Mouse (Mus musculus) spleen, postnatal 0 days (tissue): ENCODE measurements around the gene Bola3. TPM values are rescaled to one million over a fixed set of nuclear protein-coding genes. Genes with fewer than 3 reads are reported as not detected.

Experiments used
- polyA plus RNA-seq: library from polyadenylated mRNA; unstranded; fragments of >200 nt; fragmentation: Nextera tagmentation; extraction: Ambion mirVana; gene quantifications from 2 replicates; pipeline ENCODE4 v1.2.1, GENCODE M21; 2015

Bola3 gene
- 298 and 364 TPM in 2 replicates for polyA plus RNA-seq

DNA sequence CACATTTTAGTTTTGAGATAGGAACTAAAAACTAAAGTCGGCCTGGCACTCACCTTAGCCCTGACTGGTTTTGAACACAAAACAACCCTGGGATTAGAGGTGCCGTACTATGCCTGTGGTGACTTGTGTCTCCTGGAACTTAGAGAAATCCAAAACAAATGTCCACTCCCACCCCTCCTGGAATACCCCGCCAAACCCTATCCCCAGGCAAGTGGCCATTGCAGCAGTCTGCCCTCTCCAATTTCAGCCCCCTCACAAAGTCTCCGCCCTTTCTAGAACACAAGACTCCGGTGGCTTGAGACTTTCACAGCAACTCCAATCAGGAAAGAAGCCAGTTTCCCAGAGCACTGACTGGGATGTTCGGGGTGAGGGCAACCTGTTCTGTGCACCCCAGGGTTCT is at the start of gene Bola3:
Gene Bola3 (plus strand): TSS at position 275 of the 400 bp plus-strand sequence.

DNA sequence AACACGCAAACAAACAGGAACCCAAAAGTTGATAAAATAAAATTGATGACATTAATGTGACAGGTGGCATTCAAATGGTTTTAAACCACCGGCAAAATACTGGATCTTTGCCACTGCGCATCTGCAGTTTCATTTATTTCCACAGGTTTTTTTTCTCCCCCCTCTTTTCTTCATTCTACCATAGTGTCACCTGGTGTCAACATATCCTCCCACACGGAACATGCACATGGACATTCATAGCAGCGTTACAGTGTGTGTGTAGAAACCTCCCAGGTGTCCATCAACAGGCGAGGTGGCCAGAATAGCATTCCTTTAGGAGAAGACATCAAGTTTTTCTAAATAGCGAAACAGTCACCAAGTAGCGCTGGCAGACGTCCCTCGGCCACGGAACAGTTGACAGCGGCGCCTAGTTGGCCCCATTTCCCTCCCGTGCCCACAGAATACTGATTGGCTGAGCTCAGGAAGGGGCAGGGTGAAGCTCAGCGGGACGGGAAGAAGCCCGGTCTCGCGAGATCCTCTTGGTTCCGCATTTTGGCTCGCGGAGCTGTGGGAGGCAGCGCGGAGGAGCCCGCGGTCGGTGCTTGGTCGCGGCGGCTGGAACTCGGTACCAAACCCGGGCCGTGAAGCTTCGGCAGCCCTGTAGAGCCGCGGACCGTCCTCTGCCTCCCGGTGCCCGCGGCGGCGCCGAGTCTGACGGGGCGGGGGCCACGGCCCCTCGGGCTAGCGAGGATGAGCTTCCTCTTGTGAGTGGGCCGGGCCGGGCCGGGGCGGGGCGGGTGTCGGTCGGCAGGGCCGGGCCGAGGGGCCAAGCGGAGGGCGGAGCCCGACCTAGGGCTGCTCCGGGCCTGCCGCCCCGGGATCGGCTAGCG is 23.2 kb upstream of the Bola3 start, which contains the start of the genes Mthfd2 and Mob1a:
Gene Mthfd2 (minus strand): TSS at position 384 of the 869 bp plus-strand sequence.
Gene Mob1a (plus strand): TSS at position 492 of the 869 bp plus-strand sequence.

Other genes with a start within 250 kb of the Bola3 start
- 1.6 and 2.2 TPM in 2 replicates for gene Ccdc142, start 247.5 kb upstream of the Bola3 start, polyA plus RNA-seq
- gene Gm42688, start 247.5 kb upstream of the Bola3 start, polyA plus RNA-seq, result 1.4 and 2.5 TPM in 2 replicates
- gene Mrpl53, start 240.1 kb upstream of the Bola3 start, polyA plus RNA-seq, result 78.0 and 87.2 TPM in 2 replicates
- 32.6 and 33.7 TPM in 2 replicates for gene Mogs, start 233.7 kb upstream of the Bola3 start, polyA plus RNA-seq
- 36.8 and 44.2 TPM in 2 replicates for gene Wbp1, start 227.6 kb upstream of the Bola3 start, polyA plus RNA-seq
- gene Ino80b, start 223.7 kb upstream of the Bola3 start, polyA plus RNA-seq, result 8.7 and 10.1 TPM in 2 replicates
- 3.6 and 3.9 TPM in 2 replicates for gene Rtkn, start 213.7 kb upstream of the Bola3 start, polyA plus RNA-seq
- 0.40 and 0.43 TPM in 2 replicates for gene Wdr54, start 192.8 kb upstream of the Bola3 start, polyA plus RNA-seq
- gene 1700003E16Rik, start 192.7 kb upstream of the Bola3 start, polyA plus RNA-seq, result 0.10 and 0.11 TPM in 2 replicates
- 25.0 and 30.5 TPM in 2 replicates for gene Dctn1, start 183.2 kb upstream of the Bola3 start, polyA plus RNA-seq
- gene Slc4a5, start 129.3 kb upstream of the Bola3 start, polyA plus RNA-seq, result 0.07 and 0.11 TPM in 2 replicates
- gene Mthfd2, start 23.2 kb upstream of the Bola3 start, polyA plus RNA-seq, result 31.5 and 41.3 TPM in 2 replicates
- gene Mob1a, start 23.1 kb upstream of the Bola3 start, polyA plus RNA-seq, result 38.3 and 41.6 TPM in 2 replicates
- 16.4 and 21.0 TPM in 2 replicates for gene Tet3, start 109.9 kb downstream of the Bola3 start, polyA plus RNA-seq
- 38.2 and 46.1 TPM in 2 replicates for gene Dguok, start 157.8 kb downstream of the Bola3 start, polyA plus RNA-seq
- 13.0 and 19.5 TPM in 2 replicates for gene Actg2, start 187.1 kb downstream of the Bola3 start, polyA plus RNA-seq
- gene Stambp, start 223.6 kb downstream of the Bola3 start, polyA plus RNA-seq, result 12.8 and 14.4 TPM in 2 replicates